Mouse (Mus musculus) kidney, adult 9 months (tissue): ENCODE data around the gene Fbxo47.

Experiments used
- DNase-seq: peaks from one replicate; pipeline ENCODE4 v3.0.0; 2022

The Fbxo47 gene

DNA sequence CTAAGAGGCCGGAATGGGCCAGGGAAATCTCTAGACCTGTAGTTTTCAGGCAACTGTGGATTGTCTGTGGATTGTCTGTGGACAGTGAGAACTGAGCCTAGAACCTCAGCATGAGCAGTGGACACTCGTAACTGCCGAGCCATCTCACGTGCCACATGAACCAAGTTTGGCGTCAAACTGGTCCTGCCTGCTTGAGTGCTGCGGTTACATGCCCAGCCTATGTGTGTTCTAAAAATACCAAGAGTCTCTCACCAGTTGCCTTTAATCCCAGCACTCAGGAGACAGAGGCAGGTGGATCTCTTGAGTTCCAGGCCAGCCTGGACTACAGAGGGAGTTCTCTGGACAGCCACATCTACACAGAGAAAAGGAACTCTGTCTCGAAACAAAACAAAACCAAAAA is 54.6 kb downstream of the Fbxo47 start:
- no peak for DNase-seq

GRCm38 (mm10) chr11:97827654-97828053 is 56.3 kb downstream of the Fbxo47 start:
- no peak for DNase-seq

DNA sequence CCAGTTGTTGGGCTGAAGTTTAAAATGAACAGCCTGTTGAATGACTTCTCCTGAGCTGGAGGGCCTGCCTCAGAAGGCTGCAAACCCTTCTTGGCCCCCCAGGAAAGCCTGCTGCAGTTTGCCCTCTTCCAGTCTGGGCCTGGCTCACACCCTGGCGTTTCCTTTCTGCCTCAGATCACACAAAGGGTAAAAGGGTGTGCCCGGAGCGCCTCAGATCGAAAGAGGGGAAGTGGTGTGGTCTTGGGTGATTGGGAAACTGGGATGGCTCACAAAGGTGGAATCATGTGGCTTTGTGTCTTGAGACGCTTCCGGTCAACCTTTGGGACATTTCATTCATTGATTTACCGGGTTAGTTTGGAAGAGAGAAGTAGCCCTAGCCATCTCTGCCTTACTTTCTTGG is 57.5 kb downstream of the Fbxo47 start:
- no peak for DNase-seq

GRCm38 (mm10) chr11:97825971-97826370 is 58.0 kb downstream of the Fbxo47 start:
- no peak for DNase-seq

- DNase-seq: no peak
Measured at GRCm38 (mm10) chr11:97825295-97825694, 58.7 kb downstream of the Fbxo47 start.

DNA sequence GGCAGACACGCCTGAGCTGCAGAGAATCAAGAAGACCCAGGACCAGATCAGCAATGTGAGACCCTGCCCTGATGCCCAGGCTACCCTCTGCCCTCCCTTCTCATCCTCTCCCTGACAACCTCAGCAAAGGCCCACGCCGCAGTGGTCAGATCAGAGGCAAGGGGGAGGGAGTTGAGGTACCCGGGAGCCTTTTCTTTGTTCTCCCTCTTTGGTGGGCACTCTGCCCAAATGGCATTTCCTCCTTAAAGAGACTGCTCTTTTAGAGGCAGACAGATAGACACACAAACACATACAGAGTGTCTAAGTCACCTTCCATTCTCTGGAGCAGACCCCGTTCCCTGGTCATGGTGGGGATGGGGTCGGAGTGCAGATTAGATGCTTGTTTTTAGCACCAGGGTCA is 59.1 kb downstream of the Fbxo47 start:
- no peak for DNase-seq

GRCm38 (mm10) chr11:97824168-97824567 is 59.8 kb downstream of the Fbxo47 start:
- DNase-seq: no peak

- DNase-seq: peak; percentile 53
Measured at GRCm38 (mm10) chr11:97822840-97823603, 60.9 kb downstream of the Fbxo47 start.

- DNase-seq: peak; percentile 50
Measured at GRCm38 (mm10) chr11:97821401-97822064, 62.4 kb downstream of the Fbxo47 start.

DNA sequence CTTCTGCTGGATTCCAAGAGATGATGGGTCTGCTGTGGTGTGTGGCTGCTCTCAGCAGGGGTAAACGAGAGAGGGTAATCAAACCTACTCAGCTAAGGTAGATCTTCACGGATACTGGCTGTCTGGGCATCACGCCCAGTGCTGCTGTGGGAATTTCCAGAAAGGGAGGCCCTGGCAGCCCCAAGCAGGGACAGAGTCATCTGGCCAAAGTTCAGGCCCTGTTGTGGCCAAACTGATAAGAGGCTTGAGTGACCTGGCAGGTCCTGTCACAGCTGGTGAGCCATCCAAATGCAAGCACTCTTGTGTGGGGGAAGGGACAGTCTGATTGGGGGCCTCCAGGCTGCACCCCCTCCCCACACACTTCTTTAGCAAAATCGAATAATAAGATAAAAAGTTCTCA is 63.1 kb downstream of the Fbxo47 start:
- DNase-seq: peak; percentile 95

DNA sequence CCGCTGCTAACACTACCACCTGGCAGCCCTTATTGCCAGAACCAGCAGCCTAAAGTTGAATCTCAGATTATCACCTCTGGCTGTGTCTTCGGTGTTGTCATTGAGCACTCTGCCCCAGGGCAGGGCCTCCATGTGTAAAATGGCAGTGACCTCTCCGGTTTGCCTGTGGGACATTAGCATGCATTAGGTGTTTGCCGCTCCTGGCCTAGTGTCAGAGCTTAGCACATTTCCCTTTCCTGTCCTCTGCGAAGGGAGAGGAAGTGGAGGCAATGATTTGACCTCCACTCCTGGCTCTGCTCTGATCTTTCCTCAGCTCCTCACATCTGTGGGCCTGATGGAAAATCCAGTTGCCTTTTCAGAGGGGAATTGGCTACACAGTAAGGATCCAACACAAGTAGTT is 64.0 kb downstream of the Fbxo47 start:
- DNase-seq: peak; percentile 47

DNA sequence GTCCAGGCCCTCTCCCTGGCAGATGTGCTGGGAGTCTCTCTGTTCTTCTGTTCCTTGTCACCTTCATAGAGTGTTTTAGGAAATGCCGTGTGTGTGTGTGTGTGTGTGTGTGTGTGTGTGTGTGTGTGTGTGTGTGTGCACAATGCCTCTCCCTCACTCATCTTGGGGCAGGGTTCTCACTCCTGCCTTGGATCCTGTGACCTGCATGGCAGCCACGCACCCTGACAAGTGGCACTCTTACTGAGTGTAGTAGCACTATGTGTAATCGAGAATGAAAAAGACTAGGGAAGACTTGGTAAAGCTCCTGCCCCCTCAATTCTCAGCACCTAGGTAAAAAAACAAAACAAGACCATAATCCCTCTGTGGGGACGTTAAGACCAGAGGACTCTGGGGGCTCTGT is 64.9 kb downstream of the Fbxo47 start:
- no peak for DNase-seq

DNA sequence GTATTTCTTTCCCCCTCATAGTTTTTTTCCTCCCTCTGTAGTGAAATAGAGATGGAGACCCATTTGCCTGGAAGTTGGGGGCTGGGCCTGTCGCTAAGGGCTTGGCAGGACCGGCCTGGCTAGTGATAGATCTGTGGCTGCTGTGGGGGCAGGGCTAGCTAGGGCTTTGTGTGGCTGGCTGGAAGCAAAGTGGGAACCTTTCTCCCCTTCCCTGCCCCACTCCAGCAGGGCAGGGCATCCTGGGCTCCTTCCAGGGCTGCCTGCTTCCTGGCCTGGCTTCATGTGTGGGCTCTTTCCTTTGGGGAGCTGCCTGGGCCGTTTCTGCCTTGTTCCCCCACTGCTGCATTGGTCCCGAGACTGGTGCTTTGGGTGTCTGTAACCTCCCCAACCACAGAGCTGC is 65.4 kb downstream of the Fbxo47 start:
- DNase-seq: no peak

DNA sequence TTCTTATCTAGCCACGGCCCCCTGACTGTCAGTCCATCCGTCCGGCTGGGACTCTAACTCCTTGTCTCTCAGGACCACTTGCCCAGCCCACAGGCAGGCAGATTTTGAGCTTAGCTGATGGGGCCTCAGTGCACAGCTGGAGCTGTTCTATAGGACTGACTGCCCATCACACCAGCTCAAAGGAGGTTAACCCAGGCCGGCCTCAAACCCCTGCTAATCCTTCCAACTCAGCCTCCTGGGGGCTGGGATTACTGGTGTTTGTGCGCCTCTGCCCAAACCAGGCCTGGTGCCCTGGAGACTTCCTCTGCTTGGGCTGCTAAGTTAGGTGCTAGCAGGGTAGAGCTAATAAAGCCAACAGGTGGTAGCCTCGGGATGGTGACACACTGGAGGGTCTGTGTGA is 66.0 kb downstream of the Fbxo47 start:
- DNase-seq: no peak

DNA sequence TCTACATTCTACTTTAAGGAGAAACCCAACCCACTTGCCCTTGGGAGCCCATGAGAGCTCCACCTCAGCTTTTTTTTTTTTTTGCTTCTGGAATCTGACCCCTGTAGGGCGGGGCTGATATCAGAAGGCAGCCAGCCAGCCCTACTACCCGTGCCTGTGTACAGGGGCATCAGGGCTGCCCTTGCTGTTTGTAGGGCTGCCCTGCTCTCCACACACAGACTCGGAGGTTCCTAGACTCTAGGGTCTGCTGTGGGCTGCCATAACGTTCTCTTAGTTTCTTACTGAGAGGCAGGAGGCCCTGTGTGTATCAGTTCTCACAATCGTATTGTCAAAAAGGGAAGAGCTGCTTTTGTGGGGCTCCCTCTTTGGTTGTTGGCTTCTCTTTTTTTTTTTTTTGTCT is 66.6 kb downstream of the Fbxo47 start:
- peak; percentile 88 for DNase-seq

- DNase-seq: no peak
Measured at GRCm38 (mm10) chr11:97816916-97817315, 67.0 kb downstream of the Fbxo47 start.

DNA sequence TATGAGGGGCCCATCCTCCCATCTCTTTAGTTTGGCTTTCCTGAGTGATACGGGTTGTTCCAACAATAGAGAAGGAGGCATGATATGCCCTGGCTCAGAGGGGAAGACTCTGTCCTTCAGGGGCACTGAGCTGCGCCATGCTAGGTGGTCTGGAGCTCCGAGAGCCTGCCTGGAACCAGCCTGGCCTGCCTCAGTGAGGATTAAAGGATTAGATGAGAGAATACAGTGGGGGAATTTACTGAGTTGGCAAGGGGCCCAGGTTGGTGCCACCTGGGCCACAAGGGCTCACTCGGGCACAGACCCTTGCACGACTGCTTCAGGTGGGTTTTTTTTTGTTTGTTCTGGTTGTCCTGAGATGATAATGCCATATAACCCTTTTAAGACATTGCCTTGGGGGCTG is 67.8 kb downstream of the Fbxo47 start:
- DNase-seq: no peak

DNA sequence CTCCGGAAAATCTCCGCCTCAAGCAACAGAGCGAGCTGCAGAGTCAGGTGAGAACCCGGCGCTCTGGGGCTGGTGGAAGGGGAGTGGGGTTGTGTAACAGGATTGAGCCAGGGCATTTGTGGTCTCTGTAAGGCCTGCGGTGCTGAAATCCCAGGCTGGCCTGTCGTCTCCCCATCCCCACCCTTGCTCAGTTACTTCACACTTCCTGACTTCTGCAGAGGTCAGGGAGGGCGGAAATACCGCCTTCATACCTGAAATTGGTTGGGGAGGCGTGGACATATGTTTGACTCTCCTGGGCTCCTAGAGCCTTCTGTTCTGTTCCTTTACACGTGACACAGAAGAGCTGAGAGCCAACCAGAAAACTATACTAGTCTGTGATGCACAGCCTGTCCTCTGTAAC is 68.2 kb downstream of the Fbxo47 start:
- no peak for DNase-seq

GRCm38 (mm10) chr11:97813746-97814515 is 70.0 kb downstream of the Fbxo47 start:
- DNase-seq: peak; percentile 82

GRCm38 (mm10) chr11:97813085-97813484 is 70.9 kb downstream of the Fbxo47 start:
- no peak for DNase-seq

GRCm38 (mm10) chr11:97812491-97812921 is 71.4 kb downstream of the Fbxo47 start:
- no peak for DNase-seq

- DNase-seq: peak; percentile 95
Measured at GRCm38 (mm10) chr11:97811569-97812362, 72.2 kb downstream of the Fbxo47 start.

- peak; percentile 19 for DNase-seq
Measured at GRCm38 (mm10) chr11:97810970-97811369, 73.0 kb downstream of the Fbxo47 start.
